Mouse (Mus musculus): ENCODE results near the gene Pomp. TPM values are rescaled to one million over a fixed set of nuclear protein-coding genes. Genes with fewer than 3 reads are reported as not detected.

Gene Pomp
- polyA plus RNA-seq, 1 experiment: 220 TPM

DNA sequence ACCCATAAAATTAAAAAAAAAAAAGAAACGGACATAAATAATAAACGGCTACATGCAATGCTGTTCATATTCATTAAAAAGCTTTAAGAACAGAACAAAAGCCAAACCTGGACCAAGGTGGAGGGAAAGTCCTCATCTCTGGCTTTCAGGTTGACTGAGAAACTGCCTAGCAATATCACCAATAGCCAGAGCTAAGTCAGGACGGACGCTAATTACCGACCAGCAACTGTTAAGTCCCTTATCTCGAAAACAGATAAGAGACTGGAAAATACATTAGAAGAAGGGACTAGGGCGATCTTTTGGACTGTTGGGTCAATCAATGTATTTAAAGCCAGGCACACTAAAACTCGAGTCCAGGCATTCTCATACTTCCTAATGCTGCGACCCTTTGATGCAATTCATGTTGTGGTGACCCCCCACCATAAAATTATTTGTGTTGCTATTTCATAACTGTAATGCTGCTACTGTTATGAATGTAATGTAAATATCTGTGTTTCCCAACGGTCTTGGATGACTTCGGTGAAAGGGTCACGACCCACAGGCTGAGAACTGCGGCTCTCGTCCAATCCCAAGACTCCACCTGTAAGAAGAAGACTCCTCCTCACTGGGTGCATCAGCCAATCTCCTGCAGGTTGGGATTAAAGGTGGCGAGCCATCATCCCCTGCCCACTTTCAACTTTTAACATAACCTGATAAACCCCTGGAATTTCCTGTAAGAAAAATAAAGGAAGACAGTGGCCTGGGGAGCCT is 41.9 kb downstream of the Pomp start:
- no peak overlapping the region for H3K4me2 ChIP-seq (ENCODE audit: low read depth)
- H3K27me3 ChIP-seq (ENCODE audit: control insufficient read depth, insufficient read depth, insufficient read length): no peaks in the 10 kb centered on the region
- no peak overlapping the region for H3ac ChIP-seq (ENCODE audit: control insufficient read depth, insufficient read length)
- H3K36me3 ChIP-seq (ENCODE audit: control insufficient read depth, insufficient read depth): no peaks in the 10 kb centered on the region
- no peak overlapping the region for H3K4me3 ChIP-seq
- TF ChIP-seq TCF3 (IDR thresholded peaks at IDR 0.05; ENCODE audit: insufficient read length, low read depth) (no peak), MYOG (IDR thresholded peaks at IDR 0.05; ENCODE audit: control insufficient read depth in 1 of 3, insufficient read depth in 1 of 3, insufficient read length in 2 of 3, low read depth in 2 of 3) (no peak), MYOD1 (IDR thresholded peaks at IDR 0.05; ENCODE audit: control insufficient read depth in 1 of 3, insufficient read length in 2 of 3, low read depth in 2 of 3) (no peak), SRF (IDR thresholded peaks at IDR 0.05; ENCODE audit: control insufficient read depth, insufficient read length, low read depth) (no peak), POLR2AphosphoS2 (IDR thresholded peaks at IDR 0.05; ENCODE audit: insufficient read length, low read depth) (no peak), MAX (IDR thresholded peaks at IDR 0.05; ENCODE audit: low read depth) (no peak)
- no peaks in the 10 kb centered on the region for H3K79me2 ChIP-seq (ENCODE audit: control insufficient read depth, insufficient read depth)

DNA sequence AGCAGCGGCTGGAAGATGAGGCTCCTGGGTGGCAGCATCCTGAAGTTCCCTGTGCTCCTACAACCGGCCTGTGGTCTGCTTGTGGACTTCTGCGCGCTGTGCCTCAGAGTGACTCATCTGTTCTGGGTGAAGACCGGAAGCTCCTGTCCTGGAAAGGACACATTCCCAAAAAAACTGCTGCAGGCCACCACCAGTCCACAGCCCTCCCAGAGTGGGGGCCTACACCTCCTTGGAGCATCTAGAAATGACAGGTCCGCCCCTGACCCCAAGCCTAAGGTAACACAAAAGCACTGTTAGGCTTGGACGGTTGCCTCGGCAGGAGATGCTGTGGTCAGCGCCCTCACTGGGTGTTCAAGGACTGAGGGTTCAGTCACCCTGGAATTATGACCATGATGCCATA is 42.9 kb downstream of the Pomp start:
- Histone ChIP-seq H3K36me3 (ENCODE audit: control insufficient read depth, insufficient read depth) (no peaks in the 10 kb centered on the region), H3K4me3 (no peak overlapping the region), H3K27me3 (ENCODE audit: control insufficient read depth, insufficient read depth, insufficient read length) (no peaks in the 10 kb centered on the region), H3K4me2 (ENCODE audit: low read depth) (no peak overlapping the region), H3ac (ENCODE audit: control insufficient read depth, insufficient read length) (no peak overlapping the region), H3K79me2 (ENCODE audit: control insufficient read depth, insufficient read depth) (no peaks in the 10 kb centered on the region)
- TF ChIP-seq TCF12 (IDR thresholded peaks at IDR 0.05; ENCODE audit: insufficient read depth, poor library complexity, severe bottlenecking): no peak
- no peak for TF ChIP-seq USF1 (IDR thresholded peaks at IDR 0.05; ENCODE audit: low read depth)
- TF ChIP-seq SRF (IDR thresholded peaks at IDR 0.05; ENCODE audit: control insufficient read depth, insufficient read length, low read depth): no peak
- no peak for TF ChIP-seq TCF3 (IDR thresholded peaks at IDR 0.05; ENCODE audit: insufficient read length, low read depth)
- TF ChIP-seq POLR2AphosphoS2 (IDR thresholded peaks at IDR 0.05; ENCODE audit: insufficient read length, low read depth): no peak
- no peak for TF ChIP-seq CEBPB (IDR thresholded peaks at IDR 0.05; ENCODE audit: insufficient read depth, poor library complexity, severe bottlenecking)
- no peak for TF ChIP-seq MYOG (IDR thresholded peaks at IDR 0.05; ENCODE audit: control insufficient read depth in 1 of 3, insufficient read depth in 1 of 3, insufficient read length in 2 of 3, low read depth in 2 of 3)
- no peak for TF ChIP-seq POLR2A (IDR thresholded peaks at IDR 0.05; ENCODE audit: insufficient read length, low read depth)
- TF ChIP-seq REST (IDR thresholded peaks at IDR 0.05; ENCODE audit: insufficient read depth, insufficient read length): no peak
- TF ChIP-seq MYOD1 (IDR thresholded peaks at IDR 0.05; ENCODE audit: control insufficient read depth in 1 of 3, insufficient read length in 2 of 3, low read depth in 2 of 3): no peak
- TF ChIP-seq E2F4 (IDR thresholded peaks at IDR 0.05; ENCODE audit: insufficient read depth): no peak
- TF ChIP-seq MAX (IDR thresholded peaks at IDR 0.05; ENCODE audit: low read depth): no peak

DNA sequence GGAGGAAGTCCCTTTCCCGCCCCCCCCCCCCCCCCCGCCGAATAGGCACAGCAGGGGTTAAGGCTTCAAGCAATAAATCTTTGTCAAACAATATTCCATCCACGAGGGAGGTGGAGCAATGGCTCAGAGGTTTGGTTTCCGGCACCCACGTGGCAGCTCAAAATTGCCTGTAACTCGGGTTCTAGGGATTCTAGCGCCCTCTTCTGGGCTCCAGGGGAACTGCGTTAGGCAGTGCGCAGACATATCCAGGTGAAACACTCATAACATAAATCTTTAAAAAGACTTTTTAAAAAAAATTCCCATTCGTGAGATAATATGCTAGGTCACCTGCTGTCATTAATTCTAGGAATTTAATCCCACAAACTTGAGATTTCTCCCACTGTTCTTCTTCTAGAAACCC is 46.9 kb downstream of the Pomp start:
- no peaks in the 10 kb centered on the region for H3K79me2 ChIP-seq (ENCODE audit: control insufficient read depth, insufficient read depth)
- TF ChIP-seq MYOD1 (IDR thresholded peaks at IDR 0.05; ENCODE audit: control insufficient read depth in 1 of 3, insufficient read length in 2 of 3, low read depth in 2 of 3): no peak
- no peak for TF ChIP-seq CEBPB (IDR thresholded peaks at IDR 0.05; ENCODE audit: insufficient read depth, poor library complexity, severe bottlenecking)
- TF ChIP-seq USF1 (IDR thresholded peaks at IDR 0.05; ENCODE audit: low read depth): no peak
- no peak for TF ChIP-seq POLR2AphosphoS2 (IDR thresholded peaks at IDR 0.05; ENCODE audit: insufficient read length, low read depth)
- no peak for TF ChIP-seq POLR2A (IDR thresholded peaks at IDR 0.05; ENCODE audit: insufficient read length, low read depth)
- no peak for TF ChIP-seq REST (IDR thresholded peaks at IDR 0.05; ENCODE audit: insufficient read depth, insufficient read length)
- no peak for TF ChIP-seq SRF (IDR thresholded peaks at IDR 0.05; ENCODE audit: control insufficient read depth, insufficient read length, low read depth)
- TF ChIP-seq TCF3 (IDR thresholded peaks at IDR 0.05; ENCODE audit: insufficient read length, low read depth): no peak
- no peak for TF ChIP-seq TCF12 (IDR thresholded peaks at IDR 0.05; ENCODE audit: insufficient read depth, poor library complexity, severe bottlenecking)
- TF ChIP-seq MYOG (IDR thresholded peaks at IDR 0.05; ENCODE audit: control insufficient read depth in 1 of 3, insufficient read depth in 1 of 3, insufficient read length in 2 of 3, low read depth in 2 of 3): no peak
- TF ChIP-seq E2F4 (IDR thresholded peaks at IDR 0.05; ENCODE audit: insufficient read depth): no peak
- no peak for TF ChIP-seq MAX (IDR thresholded peaks at IDR 0.05; ENCODE audit: low read depth)
- H3K4me3 ChIP-seq: no peak overlapping the region
- no peaks in the 10 kb centered on the region for H3K36me3 ChIP-seq (ENCODE audit: control insufficient read depth, insufficient read depth)
- H3K27me3 ChIP-seq (ENCODE audit: control insufficient read depth, insufficient read depth, insufficient read length): no peaks in the 10 kb centered on the region
- H3ac ChIP-seq (ENCODE audit: control insufficient read depth, insufficient read length): no peak overlapping the region
- no peak overlapping the region for H3K4me2 ChIP-seq (ENCODE audit: low read depth)

DNA sequence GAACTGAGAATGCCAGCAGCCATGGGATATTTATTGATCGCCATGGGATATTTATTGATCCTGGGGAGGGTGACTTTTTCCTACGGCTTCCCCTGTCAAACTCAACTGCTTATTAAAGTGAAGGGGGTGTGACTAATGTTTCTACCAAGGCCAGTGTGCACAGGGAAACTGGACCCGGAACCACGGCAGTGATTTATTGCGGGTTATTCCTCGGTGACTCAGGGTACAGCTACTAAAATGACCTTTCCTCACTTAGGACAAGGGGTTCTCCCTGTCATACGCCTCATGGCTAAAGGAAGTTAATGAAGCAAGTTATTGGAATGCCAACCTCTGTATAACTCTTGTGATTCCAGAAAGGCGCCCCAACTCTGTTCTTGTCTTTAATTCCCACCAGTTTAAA is 47.6 kb downstream of the Pomp start:
- no peak overlapping the region for H3K4me2 ChIP-seq (ENCODE audit: low read depth)
- H3K4me3 ChIP-seq: no peak overlapping the region
- no peaks in the 10 kb centered on the region for H3K36me3 ChIP-seq (ENCODE audit: control insufficient read depth, insufficient read depth)
- no peaks in the 10 kb centered on the region for H3K27me3 ChIP-seq (ENCODE audit: control insufficient read depth, insufficient read depth, insufficient read length)
- TF ChIP-seq MYOG (IDR thresholded peaks at IDR 0.05; ENCODE audit: control insufficient read depth in 1 of 3, insufficient read depth in 1 of 3, insufficient read length in 2 of 3, low read depth in 2 of 3) (no peak), E2F4 (IDR thresholded peaks at IDR 0.05; ENCODE audit: insufficient read depth) (no peak), POLR2A (IDR thresholded peaks at IDR 0.05; ENCODE audit: insufficient read length, low read depth) (no peak), TCF3 (IDR thresholded peaks at IDR 0.05; ENCODE audit: insufficient read length, low read depth) (no peak), REST (IDR thresholded peaks at IDR 0.05; ENCODE audit: insufficient read depth, insufficient read length) (no peak), SRF (IDR thresholded peaks at IDR 0.05; ENCODE audit: control insufficient read depth, insufficient read length, low read depth) (no peak), MYOD1 (IDR thresholded peaks at IDR 0.05; ENCODE audit: control insufficient read depth in 1 of 3, insufficient read length in 2 of 3, low read depth in 2 of 3) (no peak), TCF12 (IDR thresholded peaks at IDR 0.05; ENCODE audit: insufficient read depth, poor library complexity, severe bottlenecking) (no peak), CEBPB (IDR thresholded peaks at IDR 0.05; ENCODE audit: insufficient read depth, poor library complexity, severe bottlenecking) (no peak), USF1 (IDR thresholded peaks at IDR 0.05; ENCODE audit: low read depth) (no peak), MAX (IDR thresholded peaks at IDR 0.05; ENCODE audit: low read depth) (no peak), POLR2AphosphoS2 (IDR thresholded peaks at IDR 0.05; ENCODE audit: insufficient read length, low read depth) (no peak)
- no peaks in the 10 kb centered on the region for H3K79me2 ChIP-seq (ENCODE audit: control insufficient read depth, insufficient read depth)
- H3ac ChIP-seq (ENCODE audit: control insufficient read depth, insufficient read length): no peak overlapping the region
